Mouse (Mus musculus) liver, embryonic 14.5 days (tissue): ENCODE data around the gene Slc17a7. TPM values are rescaled to one million over a fixed set of nuclear protein-coding genes. Genes with fewer than 3 reads are reported as not detected.
"Not testable (repeated sequence)": the region's sequence is repeated elsewhere in the genome, so short reads cannot be mapped to it uniquely, and the experiment has no call there.

Experiments used
- ATAC-seq: fragments of 200-750 bp; cut with Nextera tagmentation; 2 replicates; pipeline ENCODE4 v1.8.0; 2017; ENCODE audit warnings: moderate number of reproducible peaks, mild to moderate bottlenecking, moderate library complexity; ENCODE audit not compliant: insufficient read depth
- DNase-seq, 3 experiments: peaks; one replicate each; pipeline ENCODE4 v3.0.0-alpha.2; 2012 to 2013; ENCODE audit warnings: low read depth in 3 of 3, low spot score in 3 of 3
- H3K27ac ChIP-seq: fragments of 300-500 bp; sonication (generic); 2 replicates; pipeline ENCODE4 v1.5.1; 2014; ENCODE audit warnings: moderate library complexity, mild to moderate bottlenecking, control low read depth, inconsistent platforms
- H3K27me3 ChIP-seq: fragments of 300-500 bp; sonication (generic); 2 replicates; pipeline ENCODE4 v1.6.1; 2014; ENCODE audit warnings: mild to moderate bottlenecking, low read length, moderate library complexity; ENCODE audit not compliant: control insufficient read depth, insufficient read depth
- H3K36me3 ChIP-seq: fragments of 300-500 bp; sonication (generic); replicated peaks from 2 replicates; pipeline ENCODE4 v1.6.1; 2014; ENCODE audit warnings: low read depth; ENCODE audit not compliant: control insufficient read depth, insufficient read depth
- H3K4me1 ChIP-seq, 2 experiments: fragments of 200-500 bp in 1 of 2; fragments of 300-500 bp in 1 of 2; sonication (generic) in 1 of 2; replicated peaks; 2 replicates each; pipeline ENCODE4 v1.6.1; 2012 to 2014; ENCODE audit warnings: antibody characterized with exemption in 1 of 2, inconsistent platforms in 1 of 2, low read length in 1 of 2; ENCODE audit not compliant: control insufficient read depth in 2 of 2, insufficient read depth in 2 of 2
- H3K4me2 ChIP-seq: fragments of 300-500 bp; sonication (generic); 2 replicates; pipeline ENCODE4 v1.6.1; 2014; ENCODE audit warnings: low read depth, mild to moderate bottlenecking, control low read depth, moderate library complexity
- H3K4me3 ChIP-seq, 2 experiments: fragments of 200-500 bp in 1 of 2; fragments of 300-500 bp in 1 of 2; sonication (generic) in 1 of 2; 2 replicates each; pipeline ENCODE4 v1.5.1; 2012 to 2014; ENCODE audit warnings: low read depth in 2 of 2, low read length in 2 of 2, mild to moderate bottlenecking in 2 of 2, control low read depth in 1 of 2, inconsistent platforms in 1 of 2, moderate library complexity in 1 of 2; ENCODE audit not compliant: insufficient read depth in 1 of 2
- H3K9ac ChIP-seq: fragments of 300-500 bp; sonication (generic); replicated peaks from 2 replicates; pipeline ENCODE4 v1.6.1; 2014; ENCODE audit warnings: mild to moderate bottlenecking, control low read depth, moderate library complexity
- H3K9me3 ChIP-seq: fragments of 300-500 bp; sonication (generic); 2 replicates; pipeline ENCODE4 v1.6.1; 2016; ENCODE audit warnings: low read length, mixed read lengths; ENCODE audit not compliant: control insufficient read depth
- CTCF ChIP-seq: IDR thresholded peaks from 2 replicates; pipeline ENCODE4 v1.5.1; 2016; ENCODE audit warnings: antibody characterized with exemption, low read depth, control low read depth
- EP300 ChIP-seq: IDR thresholded peaks from 2 replicates; pipeline ENCODE4 v1.6.1; 2016; ENCODE audit warnings: antibody characterized with exemption, low read depth
- WGBS: fragments of 180-500 bp; shearing (Covaris S2); extraction: QIAGEN DNeasy Blood & Tissue Kit; methylation state at CpG from one replicate; pipeline ENCODE4 v1.1.7; 2014; ENCODE audit not compliant: insufficient replicate concordance; 5-methylcytosine and 5-hydroxymethylcytosine counted together
- polyA plus RNA-seq, 2 experiments: library from polyadenylated mRNA; depleted of rRNA in 1 of 2; stranded (reverse) in 1 of 2; unstranded in 1 of 2; fragments of >200 nt; fragmentation: Nextera tagmentation in 1 of 2; extraction: Ambion mirVana in 1 of 2; gene quantifications; 2 replicates each; pipeline versions ENCODE4 v1.2.1 to v1.2.3; 2012 to 2014

Slc17a7 gene
- polyA plus RNA-seq, 2 experiments, result 0.01 TPM; not detected in 1

- Histone ChIP-seq H3K36me3 (no peaks in the 10 kb centered on the region), H3K4me2 (no peak overlapping the region), H3K4me3 (no peak overlapping the region), H3K9ac (no peak overlapping the region), H3K4me1 (no peaks in the 10 kb centered on the region), H3K27me3 (peaks cover 61% of the 10 kb centered on the region), H3K27ac (no peak overlapping the region), H3K9me3 (peaks cover 4% of the 10 kb centered on the region; the same call in 1 of the 2 replicates)
- TF ChIP-seq CTCF, result no peak
- TF ChIP-seq EP300, result no peak
- ATAC-seq (no peak), DNase-seq (no peak)
- 5% methylated on average over 23 of the region's 24 CpGs for WGBS
Observed at GRCm38 (mm10) chr7:45168656-45169055, 4.9 kb downstream of the Slc17a7 start.

DNA sequence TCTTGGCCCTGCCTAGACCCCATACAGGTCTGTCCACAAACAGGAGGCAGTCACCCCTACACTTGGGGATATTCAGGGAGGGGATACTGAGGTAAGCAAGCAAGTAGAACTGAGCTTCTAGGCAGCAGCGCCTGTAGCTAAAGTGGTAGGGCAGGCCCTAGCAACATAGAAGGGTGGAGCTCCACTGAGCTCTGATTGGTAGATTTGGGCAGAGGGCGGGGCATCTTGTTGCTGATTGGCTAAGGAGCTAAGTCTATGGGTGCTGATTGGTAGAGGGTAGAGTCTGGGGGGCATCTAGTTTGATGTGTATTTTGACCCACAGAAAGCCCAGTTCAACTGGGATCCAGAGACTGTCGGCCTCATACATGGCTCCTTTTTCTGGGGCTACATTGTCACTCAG lies 5.7 kb downstream of the Slc17a7 start:
- H3K36me3 ChIP-seq, result no peaks in the 10 kb centered on the region
- H3K27me3 ChIP-seq, result peaks cover 59% of the 10 kb centered on the region
- ATAC-seq (no peak), DNase-seq (no peak)
- H3K4me3 ChIP-seq, result no peak overlapping the region
- H3K4me2 ChIP-seq, result no peak overlapping the region
- no peak overlapping the region for H3K27ac ChIP-seq
- H3K9ac ChIP-seq, result no peak overlapping the region
- no peak for TF ChIP-seq EP300
- TF ChIP-seq CTCF, result no peak
- 72% methylated on average over 3 of the region's 3 CpGs for WGBS
- H3K9me3 ChIP-seq, result peaks cover 4% of the 10 kb centered on the region; the same call in 1 of the 2 replicates
- H3K4me1 ChIP-seq, result no peaks in the 10 kb centered on the region

DNA sequence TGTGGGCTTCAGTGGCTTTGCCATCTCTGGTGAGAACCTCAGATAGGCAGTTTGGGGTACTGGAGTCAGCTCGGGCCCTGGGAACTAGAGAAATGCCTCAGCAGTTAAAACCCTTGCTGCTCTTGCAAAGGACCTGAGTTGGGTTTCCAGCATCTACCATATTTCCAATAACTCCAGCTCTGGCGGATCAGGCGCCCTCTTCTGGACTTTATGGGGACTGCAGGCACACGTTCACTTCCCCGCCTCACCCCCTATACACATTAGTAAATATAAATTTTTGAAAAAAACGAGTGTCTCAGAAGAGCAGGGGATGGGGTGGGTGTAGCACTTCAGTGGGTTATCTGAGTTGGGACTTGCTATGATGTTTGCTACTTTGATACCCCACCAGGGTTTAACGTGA lies 9.2 kb downstream of the Slc17a7 start:
- ATAC-seq, result no peak
- H3K4me3 ChIP-seq, result no peak overlapping the region
- DNase-seq, result no peak
- no peak overlapping the region for H3K27ac ChIP-seq
- no peaks in the 10 kb centered on the region for H3K36me3 ChIP-seq
- 38% methylated on average over 7 of the region's 7 CpGs for WGBS
- peaks cover 59% of the 10 kb centered on the region for H3K27me3 ChIP-seq
- no peak overlapping the region for H3K9ac ChIP-seq
- no peaks in the 10 kb centered on the region for H3K4me1 ChIP-seq
- H3K9me3 ChIP-seq, result peaks cover 4% of the 10 kb centered on the region; the same call in 1 of the 2 replicates
- TF ChIP-seq CTCF, result peak; percentile 79
- no peak for TF ChIP-seq EP300
- no peak overlapping the region for H3K4me2 ChIP-seq

- H3K9ac ChIP-seq, H3K4me3 ChIP-seq, ATAC-seq, H3K4me2 ChIP-seq, H3K9me3 ChIP-seq, DNase-seq, H3K4me1 ChIP-seq, H3K27ac ChIP-seq, H3K36me3 ChIP-seq: not testable (repeated sequence)
- WGBS, result 46% methylated on average over 1 of the region's 1 CpGs
- peaks cover 59% of the 10 kb centered on the region for H3K27me3 ChIP-seq
- peak; percentile 60 for TF ChIP-seq CTCF
Observed at GRCm38 (mm10) chr7:45173772-45174171, 10.0 kb downstream of the Slc17a7 start.

GRCm38 (mm10) chr7:45174567-45175280 lies 11.0 kb downstream of the Slc17a7 start:
- Histone ChIP-seq H3K4me1 (no peaks in the 10 kb centered on the region), H3K36me3 (no peaks in the 10 kb centered on the region), H3K27ac (no peak overlapping the region), H3K4me3 (no peak overlapping the region), H3K9ac (no peak overlapping the region), H3K4me2 (no peak overlapping the region), H3K27me3 (peaks cover 62% of the 10 kb centered on the region), H3K9me3 (no peaks in the 10 kb centered on the region)
- WGBS, result 4% methylated on average over 26 of the region's 29 CpGs
- DNase-seq (no peak), ATAC-seq (no peak)
- no peak for TF ChIP-seq CTCF
- no peak for TF ChIP-seq EP300
